Mouse (Mus musculus): ENCODE data around the gene Olfr544.
"Not testable (repeated sequence)": the region's sequence is repeated elsewhere in the genome, so short reads cannot be mapped to it uniquely, and the experiment has no call there.

Gene Olfr544

GRCm38 (mm10) chr7:102488161-102488560 lies at the start of gene Olfr544:
Olfr544 (minus strand) TSS chr7:102488313.
- DNase-seq (ENCODE audit: low spot score in 2 of 2): no peak

GRCm38 (mm10) chr7:102534449-102534848 lies 46.3 kb upstream of the Olfr544 start, which contains the start of gene Olfr547:
Olfr547 (plus strand) TSS chr7:102534749.
- no peak for DNase-seq (ENCODE audit: low spot score in 2 of 2)

- no peak for DNase-seq (ENCODE audit: low spot score in 2 of 2)
Measured at GRCm38 (mm10) chr7:102529052-102529451, 40.9 kb upstream of the Olfr544 start.

GRCm38 (mm10) chr7:102517051-102517335 lies 28.9 kb upstream of the Olfr544 start:
- DNase-seq (ENCODE audit: low spot score in 2 of 2): peak; percentile 60 to 66

GRCm38 (mm10) chr7:102516261-102517050 lies 28.3 kb upstream of the Olfr544 start:
- DNase-seq (ENCODE audit: low spot score in 2 of 2): peak; percentile 34 to 37

GRCm38 (mm10) chr7:102514144-102514543 lies 26.0 kb upstream of the Olfr544 start:
- DNase-seq (ENCODE audit: low spot score in 2 of 2): no peak

GRCm38 (mm10) chr7:102512814-102513435 lies 24.8 kb upstream of the Olfr544 start:
- DNase-seq (ENCODE audit: low spot score in 2 of 2): peak; percentile 86 to 92

- no peak for DNase-seq (ENCODE audit: low spot score in 2 of 2)
Measured at GRCm38 (mm10) chr7:102511927-102512326, 23.8 kb upstream of the Olfr544 start.

- no peak for DNase-seq (ENCODE audit: low spot score in 2 of 2)
Measured at GRCm38 (mm10) chr7:102509726-102510125, 21.6 kb upstream of the Olfr544 start.

- no peak for DNase-seq (ENCODE audit: low spot score in 2 of 2)
Measured at GRCm38 (mm10) chr7:102508666-102509065, 20.6 kb upstream of the Olfr544 start.

GRCm38 (mm10) chr7:102508066-102508465 lies 20.0 kb upstream of the Olfr544 start:
- DNase-seq (ENCODE audit: low spot score in 2 of 2): no peak

- DNase-seq (ENCODE audit: low spot score in 2 of 2): peak; percentile 82 to 86
Measured at GRCm38 (mm10) chr7:102506848-102507247, 18.7 kb upstream of the Olfr544 start.

- DNase-seq (ENCODE audit: low spot score in 2 of 2): no peak
Measured at GRCm38 (mm10) chr7:102501986-102502385, 13.9 kb upstream of the Olfr544 start.

GRCm38 (mm10) chr7:102499473-102499872 lies 11.4 kb upstream of the Olfr544 start, which contains the start of gene Olfr545:
Olfr545 (minus strand) TSS chr7:102499573.
- no peak for DNase-seq (ENCODE audit: low spot score in 2 of 2)

- DNase-seq (ENCODE audit: low spot score in 2 of 2): not testable (repeated sequence)
Measured at GRCm38 (mm10) chr7:102494416-102494815, 6.3 kb upstream of the Olfr544 start.

GRCm38 (mm10) chr7:102486105-102486504 lies 2.0 kb downstream of the Olfr544 start:
- no peak for DNase-seq (ENCODE audit: low spot score in 2 of 2)

- DNase-seq (ENCODE audit: low spot score in 2 of 2): not testable (repeated sequence)
Measured at GRCm38 (mm10) chr7:102484766-102485165, 3.3 kb downstream of the Olfr544 start.

GRCm38 (mm10) chr7:102483665-102484064 lies 4.4 kb downstream of the Olfr544 start:
- DNase-seq (ENCODE audit: low spot score in 2 of 2): no peak

GRCm38 (mm10) chr7:102481579-102481978 lies 6.5 kb downstream of the Olfr544 start, which contains the start of gene Olfr543:
Olfr543 (minus strand) TSS chr7:102481679.
- no peak for DNase-seq (ENCODE audit: low spot score in 2 of 2)

GRCm38 (mm10) chr7:102480821-102481220 lies 7.3 kb downstream of the Olfr544 start:
- DNase-seq (ENCODE audit: low spot score in 2 of 2): no peak

- DNase-seq (ENCODE audit: low spot score in 2 of 2): no peak
Measured at GRCm38 (mm10) chr7:102479368-102480078, 8.6 kb downstream of the Olfr544 start.

GRCm38 (mm10) chr7:102478926-102479325 lies 9.2 kb downstream of the Olfr544 start:
- DNase-seq (ENCODE audit: low spot score in 2 of 2): no peak
